9 mouse cellular contexts compared by ENCODE assay signal in genomic region chr6:38809396-38810120, GRCm38 (mm10).
A peak's percentile ranks its signal among the peaks of the same experiment; 100 is the strongest.
DNase-seq lines count a peak whose midpoint lies in the region; ATAC-seq lines count a peak whose summit lies in the region.
"Had no signal": no experiment of that assay in that cellular context is flagged by ENCODE, and none has a peak within 500 bp of the region (broad histone marks: within the 10 kb centered on the region; RNA-seq: fewer than 3 reads in every experiment).

No protein-coding gene starts in this region.

- no peaks in the 10 kb centered on the region for H3K27me3 ChIP-seq in kidney, embryonic 15.5 days

- intact Hi-C loops in left cerebral cortex, postnatal 25 days (cut with DNase I): no loop called here

- peaks cover 33% of the 10 kb centered on the region for H3K36me3 ChIP-seq in kidney, embryonic 15.5 days

- no peak overlapping the region for H3K4me3 ChIP-seq in kidney, embryonic 15.5 days (replicated peaks)

- peak; percentile 41 for DNase-seq in kidney, postnatal 14 days
- peak; percentile 61 for DNase-seq in NIH3T3 (ENCODE audit: low read depth)
- DNase-seq in heart, postnatal 4 days: peak; percentile 27
- no peak for DNase-seq in cerebellum, adult 8-10 months
- DNase-seq in right cerebral cortex, postnatal 14 days: no peak
- no peak for DNase-seq in left cerebral cortex, postnatal 25 days (ENCODE audit: low spot score in 2 of 2)
- DNase-seq: gastrocnemius, postnatal 36 days had no signal

- no peaks in the 10 kb centered on the region for H3K9me3 ChIP-seq in kidney, embryonic 15.5 days (replicated peaks)

- no peak overlapping the region for H3K27ac ChIP-seq in kidney, embryonic 15.5 days

- no peak; the same call in 1 of the 2 replicates for ATAC-seq in kidney, embryonic 15.5 days (replicated peaks; ENCODE audit: low FRiP score)
- ATAC-seq in megakaryocyte, adult 5-6 weeks (ENCODE audit: poor library complexity, severe bottlenecking): peak; percentile 43; the same call in 1 of the 2 replicates

- H3K9ac ChIP-seq in kidney, embryonic 15.5 days: no peak overlapping the region

- WGBS in kidney, embryonic 15.5 days: 49% methylated on average over 10 of the region's 10 CpGs

- peaks cover 20% of the 10 kb centered on the region for H3K4me1 ChIP-seq in kidney, embryonic 15.5 days

- no peak overlapping the region for H3K4me2 ChIP-seq in kidney, embryonic 15.5 days

Comparison
In these comparisons a context has a peak if more than half of its experiments do, and no peak if none do; other contexts are left out.
1. DNase-seq: peak in kidney, postnatal 14 days (single experiment), NIH3T3 (single experiment) and heart, postnatal 4 days (single experiment); none in cerebellum, adult 8-10 months (single experiment), right cerebral cortex, postnatal 14 days (single experiment) and left cerebral cortex, postnatal 25 days (0 of 2).